ENCODE assay signal across 12 mouse cellular contexts in the genomic region with DNA sequence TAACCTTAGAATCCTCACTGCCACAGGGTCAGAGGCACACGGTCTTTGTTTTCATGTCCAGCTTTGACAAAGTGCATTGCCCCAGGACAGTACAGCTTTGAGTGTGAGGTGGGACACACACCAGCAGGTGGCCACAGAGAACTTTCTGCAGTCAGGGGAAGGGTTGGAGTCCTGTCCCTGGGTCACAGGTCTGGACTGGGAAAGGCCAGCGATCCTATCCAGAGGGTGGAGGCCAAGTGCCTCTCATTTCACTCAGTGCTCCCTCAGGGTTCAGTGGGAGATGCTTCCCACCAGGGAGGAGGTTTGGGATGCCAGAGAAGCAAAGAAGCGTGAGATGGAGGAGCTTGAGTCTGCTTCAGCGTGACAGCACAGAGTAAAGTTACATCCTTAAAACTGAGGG. TPM values are rescaled to one million over a fixed set of nuclear protein-coding genes. Genes with fewer than 3 reads are reported as not detected.
DNase-seq lines count a peak whose midpoint lies in the region; TF ChIP-seq lines count a peak whose summit lies in the region.
"Had no signal": no experiment of that assay in that cellular context is flagged by ENCODE, and none has a peak within 500 bp of the region (broad histone marks: within the 10 kb centered on the region; RNA-seq: fewer than 3 reads in every experiment).

No protein-coding gene starts in this region.

- H3K36me3 ChIP-seq in heart, embryonic 10.5 days = no peaks in the 10 kb centered on the region
- H3K36me3 ChIP-seq: stomach, embryonic 15.5 days had no signal

- peak; percentile 1; the same call in 1 of the 2 replicates for TF ChIP-seq CTCF in left cerebral cortex, adult 2 months (IDR thresholded peaks at IDR 0.05)
- peak; percentile 5; the same call in 1 of the 2 replicates for TF ChIP-seq CTCF in brain, embryonic 14.5 days (IDR thresholded peaks at IDR 0.05; ENCODE audit: borderline replicate concordance, extremely low read depth, insufficient read depth, insufficient read length)

- intact Hi-C loops in heart, postnatal 25 days (cut with DNase I) = loop anchor here (2.0 to 5.0 kb wide), 2 partner anchors 61 to 161 kb away; no protein-coding TSS in a partner anchor
- intact Hi-C loops in left cerebral cortex, adult 2 months (cut with DNase I) = no loop called here
- intact Hi-C loops in left cerebral cortex, postnatal 10 days (cut with DNase I) = loop anchor here (2.0 kb wide), 1 partner anchor 61 kb away; no protein-coding TSS in a partner anchor

- H3K27me3 ChIP-seq in heart, embryonic 10.5 days (ENCODE audit: insufficient read depth, poor library complexity, severe bottlenecking) = no peaks in the 10 kb centered on the region; the same call in 1 of the 2 replicates
- H3K27me3 ChIP-seq: stomach, embryonic 15.5 days had no signal

- H3K4me3 ChIP-seq in heart, embryonic 10.5 days = no peak overlapping the region
- H3K4me3 ChIP-seq in left cerebral cortex, adult 2 months = no peak overlapping the region
- H3K4me3 ChIP-seq: erythroblast, embryonic 14.5 days; stomach, embryonic 15.5 days had no signal

- no peaks in the 10 kb centered on the region for H3K9me3 ChIP-seq in heart, embryonic 10.5 days
- H3K9me3 ChIP-seq: stomach, embryonic 15.5 days had no signal

- 40% methylated on average over 4 of the region's 4 CpGs for WGBS in heart, embryonic 10.5 days

- no peak for TF ChIP-seq POLR2A in brain, embryonic 14.5 days (IDR thresholded peaks at IDR 0.05; ENCODE audit: borderline replicate concordance, extremely low read depth, insufficient read depth, insufficient read length, poor library complexity, severe bottlenecking)

- DNase-seq in heart, embryonic 10.5 days (ENCODE audit: low spot score) = peak; percentile 45
- no peak for DNase-seq in heart, postnatal 25 days (ENCODE audit: low spot score)
- no peak for DNase-seq in left cerebral cortex, adult 2 months (ENCODE audit: extremely low spot score in 1 of 2, low spot score in 2 of 2)
- no peak for DNase-seq in left cerebral cortex, postnatal 10 days (ENCODE audit: extremely low spot score in 1 of 2, low spot score in 2 of 2)
- DNase-seq in A20 (ENCODE audit: low read depth, low spot score) = peak; percentile 73
- DNase-seq in brain, embryonic 14.5 days (ENCODE audit: low read depth) = no peak
- DNase-seq in gastrocnemius, postnatal 25 days = no peak
- DNase-seq in layer of hippocampus, adult 11-12 months (ENCODE audit: low spot score) = no peak
- DNase-seq: adrenal gland, postnatal 25 days; right cerebral cortex, postnatal 4 days had no signal

- no peaks in the 10 kb centered on the region for H3K4me1 ChIP-seq in heart, embryonic 10.5 days
- H3K4me1 ChIP-seq: stomach, embryonic 15.5 days had no signal

- no peak overlapping the region for H3K27ac ChIP-seq in heart, embryonic 10.5 days
- H3K27ac ChIP-seq in left cerebral cortex, adult 2 months = no peak overlapping the region
- H3K27ac ChIP-seq: stomach, embryonic 15.5 days had no signal

RNA-seq across cellular contexts. Expression of gene H2-Ab1, which starts 5.8 kb away (rescaled TPM):
- 13.2 and 14.6 TPM in 2 replicates for polyA plus RNA-seq in heart, embryonic 10.5 days (2016; fragmentation: Nextera tagmentation; extraction: Ambion mirVana)
- total RNA-seq in heart, postnatal 25 days (2021) = 10 to 100 TPM in 1 of 2 experiments, 1 to 10 TPM in 1; 9.2 to 12.6 TPM
- total RNA-seq in left cerebral cortex, adult 2 months (2021) = 1 to 10 TPM; 1.3 to 3.1 TPM
- total RNA-seq in left cerebral cortex, postnatal 10 days (2021) = 1 to 10 TPM; 1.3 to 1.4 TPM
- polyA plus RNA-seq in brain, embryonic 14.5 days (2012; rRNA removed) = 1.4 and 1.7 TPM in 2 replicates
- total RNA-seq in gastrocnemius, postnatal 25 days (2021) = 1 to 10 TPM; 2.7 to 3.3 TPM

RNA-seq across cellular contexts. Expression of gene H2-Ob, which starts 13.0 kb away (rescaled TPM):
- polyA plus RNA-seq in heart, embryonic 10.5 days (2016; fragmentation: Nextera tagmentation; extraction: Ambion mirVana) = not detected in 2 replicates
- 1 to 10 TPM in 1 of 2 experiments, under 1 TPM in 1; 0.70 to 1.5 TPM for total RNA-seq in heart, postnatal 25 days (2021)
- total RNA-seq in left cerebral cortex, adult 2 months (2021) = under 1 TPM; 0.16 to 0.18 TPM
- under 1 TPM in 1 of 2 experiments, not detected in 1; 0.39 TPM for total RNA-seq in left cerebral cortex, postnatal 10 days (2021)
- polyA plus RNA-seq in brain, embryonic 14.5 days (2012; rRNA removed) = 0.04 and 0.11 TPM in 2 replicates
- under 1 TPM in 1 of 2 experiments, not detected in 1; 0.13 TPM for total RNA-seq in gastrocnemius, postnatal 25 days (2021)
- polyA plus RNA-seq: erythroblast, embryonic 14.5 days had no signal

RNA-seq across cellular contexts. Expression of gene H2-Aa, which starts 36.0 kb away (rescaled TPM):
- 0.11 TPM in 1 of 2 replicates, not detected in the other for polyA plus RNA-seq in heart, embryonic 10.5 days (2016; fragmentation: Nextera tagmentation; extraction: Ambion mirVana)
- 10 to 100 TPM; 13.9 to 14.3 TPM for total RNA-seq in heart, postnatal 25 days (2021)
- total RNA-seq in left cerebral cortex, adult 2 months (2021) = 1 to 10 TPM; 1.0 to 3.1 TPM
- total RNA-seq in left cerebral cortex, postnatal 10 days (2021) = under 1 TPM; 0.71 TPM
- 0.50 and 0.51 TPM in 2 replicates for polyA plus RNA-seq in brain, embryonic 14.5 days (2012; rRNA removed)
- total RNA-seq in gastrocnemius, postnatal 25 days (2021) = 1 to 10 TPM; 4.4 to 4.5 TPM
- polyA plus RNA-seq: erythroblast, embryonic 14.5 days had no signal

RNA-seq across cellular contexts. Expression of gene Tap2, which starts 48.3 kb away (rescaled TPM):
- polyA plus RNA-seq in heart, embryonic 10.5 days (2016; fragmentation: Nextera tagmentation; extraction: Ambion mirVana) = 0.48 and 0.51 TPM in 2 replicates
- total RNA-seq in heart, postnatal 25 days (2021) = 10 to 100 TPM; 21.2 to 22.0 TPM
- 1 to 10 TPM; 7.0 to 7.8 TPM for total RNA-seq in left cerebral cortex, adult 2 months (2021)
- total RNA-seq in left cerebral cortex, postnatal 10 days (2021) = 1 to 10 TPM; 2.6 to 3.0 TPM
- 0.93 and 1.1 TPM in 2 replicates for polyA plus RNA-seq in brain, embryonic 14.5 days (2012; rRNA removed)
- 1 to 10 TPM; 4.3 to 5.1 TPM for total RNA-seq in gastrocnemius, postnatal 25 days (2021)

RNA-seq across cellular contexts. Expression of gene H2-Eb1, which starts 54.0 kb away (rescaled TPM):
- polyA plus RNA-seq in heart, embryonic 10.5 days (2016; fragmentation: Nextera tagmentation; extraction: Ambion mirVana) = 1.4 TPM in 2 replicates
- total RNA-seq in heart, postnatal 25 days (2021) = 10 to 100 TPM; 13.4 to 14.8 TPM
- 1 to 10 TPM; 1.1 to 2.1 TPM for total RNA-seq in left cerebral cortex, adult 2 months (2021)
- total RNA-seq in left cerebral cortex, postnatal 10 days (2021) = 1 to 10 TPM; 1.0 to 1.4 TPM
- polyA plus RNA-seq in brain, embryonic 14.5 days (2012; rRNA removed) = 0.93 and 1.6 TPM in 2 replicates
- total RNA-seq in gastrocnemius, postnatal 25 days (2021) = 1 to 10 TPM; 3.9 to 5.5 TPM
- polyA plus RNA-seq: erythroblast, embryonic 14.5 days had no signal

Comparison
In these comparisons a context has a peak if more than half of its experiments do, and no peak if none do; other contexts are left out.
1. DNase-seq: peak in heart, embryonic 10.5 days (single experiment) and A20 (single experiment); none in heart, postnatal 25 days (single experiment), left cerebral cortex, adult 2 months (0 of 2), left cerebral cortex, postnatal 10 days (0 of 2), brain, embryonic 14.5 days (single experiment), gastrocnemius, postnatal 25 days (single experiment) and layer of hippocampus, adult 11-12 months (single experiment).